Mouse (Mus musculus): ENCODE measurements at regions not wholly inside any gene's neighbourhood (a gene's known extent, or its start where the extent isn't known, plus 50 kb on each side); places are given as distances from the start of the nearest gene placed in this dataset.
A peak's percentile ranks its signal among the peaks of the same experiment; 100 is the strongest.

DNA sequence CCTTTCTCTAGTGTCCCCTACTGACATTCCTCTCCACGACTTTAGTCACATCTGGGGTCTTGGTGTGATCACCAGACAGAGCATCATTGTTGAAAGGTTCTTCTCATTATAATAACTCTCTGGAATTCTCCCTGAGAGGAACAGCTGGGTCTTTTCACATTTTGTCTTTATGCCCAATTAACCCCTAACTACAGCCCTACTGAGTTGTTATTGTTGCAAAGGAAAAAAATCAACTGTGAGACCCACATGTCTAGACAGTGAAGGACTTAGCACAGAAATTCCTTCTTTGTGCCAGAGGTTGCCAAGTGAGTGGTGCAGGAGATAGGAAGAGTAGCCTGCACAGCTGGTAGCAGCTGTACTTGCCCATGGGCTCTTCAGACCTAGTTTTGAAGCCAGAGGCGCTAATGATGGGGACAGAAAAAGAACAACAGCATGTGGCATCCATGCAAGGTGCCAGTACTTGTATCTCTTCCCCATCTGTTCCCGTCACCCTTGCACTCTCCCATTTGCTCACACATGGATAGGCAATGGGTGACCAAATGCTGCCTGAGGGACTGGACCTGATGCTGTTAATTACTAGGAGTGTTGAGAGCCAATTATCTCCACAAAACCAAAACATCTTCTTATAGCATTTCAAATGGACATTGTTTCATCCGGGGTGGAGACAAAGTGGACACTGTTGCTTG, 189.1 kb downstream of the Olfm4 start:
- H3K4me1 ChIP-seq: no peaks in the 10 kb centered on the region
- no peak overlapping the region for H3K4me3 ChIP-seq
- ATAC-seq (ENCODE audit: insufficient number of reproducible peaks, insufficient read depth, low FRiP score, low TSS enrichment, low read depth): no peak
- H3K36me3 ChIP-seq: no peaks in the 10 kb centered on the region
- H3K9ac ChIP-seq: no peak overlapping the region
- H3K27ac ChIP-seq: no peak overlapping the region
- 33% methylated on average over 4 of the region's 4 CpGs for WGBS
- no peak overlapping the region for H3K4me2 ChIP-seq
- H3K9me3 ChIP-seq: no peaks in the 10 kb centered on the region
- H3K27me3 ChIP-seq: no peaks in the 10 kb centered on the region

- Histone ChIP-seq H3K4me1 (no peaks in the 10 kb centered on the region), H3K4me2 (no peak overlapping the region), H3K9ac (no peak overlapping the region), H3K4me3 (no peak overlapping the region), H3K36me3 (no peaks in the 10 kb centered on the region), H3K27ac (no peak overlapping the region), H3K9me3 (no peaks in the 10 kb centered on the region), H3K27me3 (no peaks in the 10 kb centered on the region)
- 55% methylated on average over 6 of the region's 6 CpGs for WGBS
- ATAC-seq (ENCODE audit: insufficient number of reproducible peaks, insufficient read depth, low FRiP score, low TSS enrichment, low read depth): no peak
Measured at GRCm38 (mm10) chr14:80176464-80176863, 192.6 kb downstream of the Olfm4 start.

DNA sequence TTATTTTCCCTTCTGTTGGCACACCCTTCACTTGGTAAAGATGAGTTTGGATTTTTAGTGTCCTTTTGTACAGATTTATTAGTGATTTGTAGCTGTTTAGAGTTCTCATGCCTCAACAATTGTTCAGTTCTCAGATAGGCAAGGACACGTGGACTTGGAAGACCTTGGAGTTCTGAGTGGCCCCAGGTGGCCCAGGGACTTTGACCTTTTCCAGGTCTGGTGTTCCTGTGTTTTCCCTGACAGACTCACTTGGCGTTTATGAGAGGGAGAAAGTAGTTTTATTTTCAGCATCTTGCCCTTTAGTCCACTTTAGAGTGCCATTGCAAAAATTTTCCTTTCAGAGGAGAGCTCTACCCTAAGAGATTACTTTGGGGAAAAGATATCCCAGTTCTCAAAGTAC, 211.2 kb downstream of the Olfm4 start:
- Histone ChIP-seq H3K4me1 (no peaks in the 10 kb centered on the region), H3K27me3 (no peaks in the 10 kb centered on the region), H3K9ac (no peak overlapping the region), H3K27ac (no peak overlapping the region), H3K9me3 (no peaks in the 10 kb centered on the region), H3K4me3 (no peak overlapping the region), H3K4me2 (no peak overlapping the region), H3K36me3 (no peaks in the 10 kb centered on the region)
- ATAC-seq (ENCODE audit: insufficient number of reproducible peaks, insufficient read depth, low FRiP score, low TSS enrichment, low read depth): no peak
- 53% methylated on average over 2 of the region's 2 CpGs for WGBS

DNA sequence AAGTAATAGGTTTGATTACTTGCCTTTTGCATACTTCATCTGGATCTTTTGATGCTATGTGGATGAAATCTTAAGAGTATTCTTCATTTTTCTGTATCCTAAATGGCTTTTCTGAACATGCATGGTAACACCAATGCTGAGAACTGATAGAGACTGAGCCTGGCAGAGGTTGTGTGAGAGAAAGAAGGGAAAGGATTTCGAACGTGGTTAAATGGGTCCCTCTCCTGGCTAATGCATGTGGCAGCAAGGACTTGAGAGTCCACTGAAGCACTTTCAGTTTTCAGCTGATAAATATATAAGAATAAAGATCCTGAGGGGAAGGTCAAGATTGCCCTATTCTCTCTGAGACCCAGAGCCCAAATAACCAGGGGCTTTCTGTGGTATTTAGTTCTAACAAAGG, 229.0 kb downstream of the Olfm4 start:
- Histone ChIP-seq H3K9ac (no peak overlapping the region), H3K4me1 (no peaks in the 10 kb centered on the region), H3K27ac (no peak overlapping the region), H3K9me3 (no peaks in the 10 kb centered on the region), H3K27me3 (no peaks in the 10 kb centered on the region), H3K36me3 (no peaks in the 10 kb centered on the region), H3K4me3 (no peak overlapping the region), H3K4me2 (no peak overlapping the region)
- no peak for ATAC-seq (ENCODE audit: insufficient number of reproducible peaks, insufficient read depth, low FRiP score, low TSS enrichment, low read depth)
- 43% methylated on average over 2 of the region's 2 CpGs for WGBS

GRCm38 (mm10) chr14:80213666-80214065, 229.8 kb downstream of the Olfm4 start:
- no peak overlapping the region for H3K4me2 ChIP-seq
- WGBS: 76% methylated on average over 9 of the region's 9 CpGs
- no peak overlapping the region for H3K4me3 ChIP-seq
- H3K9ac ChIP-seq: no peak overlapping the region
- no peak for ATAC-seq (ENCODE audit: insufficient number of reproducible peaks, insufficient read depth, low FRiP score, low TSS enrichment, low read depth)
- no peaks in the 10 kb centered on the region for H3K27me3 ChIP-seq
- H3K9me3 ChIP-seq: no peaks in the 10 kb centered on the region
- H3K36me3 ChIP-seq: no peaks in the 10 kb centered on the region
- H3K4me1 ChIP-seq: no peaks in the 10 kb centered on the region
- no peak overlapping the region for H3K27ac ChIP-seq

GRCm38 (mm10) chr14:80215960-80216552, 232.2 kb downstream of the Olfm4 start:
- no peaks in the 10 kb centered on the region for H3K9me3 ChIP-seq
- no peak overlapping the region for H3K4me2 ChIP-seq
- H3K36me3 ChIP-seq: no peaks in the 10 kb centered on the region
- WGBS: 12% methylated on average over 6 of the region's 6 CpGs
- H3K9ac ChIP-seq: no peak overlapping the region
- no peak overlapping the region for H3K4me3 ChIP-seq
- peak; percentile 67; the same call in 1 of the 2 replicates for ATAC-seq (ENCODE audit: insufficient number of reproducible peaks, insufficient read depth, low FRiP score, low TSS enrichment, low read depth)
- no peak overlapping the region for H3K27ac ChIP-seq
- no peaks in the 10 kb centered on the region for H3K4me1 ChIP-seq
- H3K27me3 ChIP-seq: no peaks in the 10 kb centered on the region

- Histone ChIP-seq H3K4me3 (no peak overlapping the region), H3K4me2 (no peak overlapping the region), H3K9ac (no peak overlapping the region), H3K9me3 (no peaks in the 10 kb centered on the region), H3K36me3 (no peaks in the 10 kb centered on the region), H3K27me3 (no peaks in the 10 kb centered on the region), H3K27ac (no peak overlapping the region), H3K4me1 (no peaks in the 10 kb centered on the region)
- 77% methylated on average over 3 of the region's 3 CpGs for WGBS
- no peak for ATAC-seq (ENCODE audit: insufficient number of reproducible peaks, insufficient read depth, low FRiP score, low TSS enrichment, low read depth)
Measured at GRCm38 (mm10) chr14:80232066-80232465, 248.2 kb downstream of the Olfm4 start.

DNA sequence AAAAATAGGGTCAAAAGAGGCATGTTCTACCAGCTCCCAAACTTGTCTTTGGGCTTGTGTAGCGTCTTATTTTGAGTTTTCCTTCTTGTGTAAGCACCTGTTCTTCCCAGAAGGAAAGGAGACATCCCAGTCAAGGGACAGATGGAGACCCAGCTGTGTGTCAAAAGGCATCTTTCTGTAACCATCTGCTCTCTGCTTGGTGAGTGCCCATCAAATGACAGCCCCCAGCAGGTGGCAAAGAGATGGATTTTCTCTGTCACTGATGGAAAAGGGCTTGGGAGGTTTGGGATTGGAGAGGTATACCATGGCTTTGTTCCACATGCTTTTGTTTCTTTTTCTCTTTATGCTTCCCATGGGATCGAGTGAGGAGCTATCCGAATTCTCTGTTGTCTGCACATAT, 249.1 kb downstream of the Olfm4 start:
- Histone ChIP-seq H3K9ac (no peak overlapping the region), H3K36me3 (no peaks in the 10 kb centered on the region), H3K27me3 (no peaks in the 10 kb centered on the region), H3K9me3 (no peaks in the 10 kb centered on the region), H3K4me2 (no peak overlapping the region), H3K4me1 (no peaks in the 10 kb centered on the region), H3K4me3 (no peak overlapping the region), H3K27ac (no peak overlapping the region)
- 83% methylated on average over 3 of the region's 3 CpGs for WGBS
- no peak for ATAC-seq (ENCODE audit: insufficient number of reproducible peaks, insufficient read depth, low FRiP score, low TSS enrichment, low read depth)

GRCm38 (mm10) chr14:80237136-80237535, 253.3 kb downstream of the Olfm4 start:
- no peak overlapping the region for H3K9ac ChIP-seq
- no peak overlapping the region for H3K4me2 ChIP-seq
- H3K36me3 ChIP-seq: no peaks in the 10 kb centered on the region
- H3K4me1 ChIP-seq: no peaks in the 10 kb centered on the region
- no peaks in the 10 kb centered on the region for H3K9me3 ChIP-seq
- no peak overlapping the region for H3K4me3 ChIP-seq
- ATAC-seq (ENCODE audit: insufficient number of reproducible peaks, insufficient read depth, low FRiP score, low TSS enrichment, low read depth): no peak
- no peak overlapping the region for H3K27ac ChIP-seq
- H3K27me3 ChIP-seq: no peaks in the 10 kb centered on the region

GRCm38 (mm10) chr14:80237552-80237951, 253.7 kb downstream of the Olfm4 start:
- H3K4me1 ChIP-seq: no peaks in the 10 kb centered on the region
- H3K36me3 ChIP-seq: no peaks in the 10 kb centered on the region
- no peak for ATAC-seq (ENCODE audit: insufficient number of reproducible peaks, insufficient read depth, low FRiP score, low TSS enrichment, low read depth)
- no peak overlapping the region for H3K9ac ChIP-seq
- no peak overlapping the region for H3K27ac ChIP-seq
- H3K27me3 ChIP-seq: no peaks in the 10 kb centered on the region
- no peaks in the 10 kb centered on the region for H3K9me3 ChIP-seq
- WGBS: 81% methylated on average over 2 of the region's 2 CpGs
- H3K4me2 ChIP-seq: no peak overlapping the region
- H3K4me3 ChIP-seq: no peak overlapping the region

DNA sequence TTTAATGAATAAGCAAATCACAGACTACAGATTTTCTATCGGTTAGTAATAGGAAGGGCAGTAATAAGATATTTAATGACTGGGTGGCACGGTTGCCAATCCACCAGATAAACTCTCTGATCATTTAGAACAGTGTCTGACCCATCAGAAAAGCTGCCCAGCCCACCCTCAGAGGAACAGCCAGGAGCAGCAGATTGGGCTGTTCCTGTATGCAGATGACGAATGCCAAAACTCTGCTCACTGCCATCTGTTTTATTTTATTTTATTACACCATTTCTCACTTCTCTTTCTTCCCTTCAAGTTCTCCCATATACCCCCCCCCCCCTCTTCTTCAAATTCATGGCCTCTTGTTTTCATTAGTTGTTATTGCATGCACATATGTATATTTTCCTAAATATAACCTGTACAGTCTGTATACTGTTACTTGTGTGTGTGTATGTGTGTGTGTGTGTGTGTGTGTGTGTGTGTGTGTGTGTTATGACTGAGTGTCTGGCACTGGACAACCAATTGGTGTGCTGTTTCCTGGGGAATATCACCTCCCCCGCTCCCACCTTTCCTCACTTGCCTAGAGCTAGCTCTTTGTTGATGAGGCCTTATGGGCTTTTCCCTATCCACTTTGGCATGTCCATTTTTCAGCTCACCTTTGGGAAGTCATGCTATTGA, 260.9 kb downstream of the Olfm4 start:
- H3K36me3 ChIP-seq: no peaks in the 10 kb centered on the region
- H3K9me3 ChIP-seq: no peaks in the 10 kb centered on the region
- H3K4me1 ChIP-seq: no peaks in the 10 kb centered on the region
- no peaks in the 10 kb centered on the region for H3K27me3 ChIP-seq
- no peak overlapping the region for H3K27ac ChIP-seq
- H3K4me2 ChIP-seq: no peak overlapping the region
- no peak overlapping the region for H3K4me3 ChIP-seq
- no peak overlapping the region for H3K9ac ChIP-seq
- ATAC-seq (ENCODE audit: insufficient number of reproducible peaks, insufficient read depth, low FRiP score, low TSS enrichment, low read depth): no peak
- 74% methylated on average over 4 of the region's 4 CpGs for WGBS

GRCm38 (mm10) chr14:80247575-80247974, 263.7 kb downstream of the Olfm4 start:
- H3K4me1 ChIP-seq: no peaks in the 10 kb centered on the region
- H3K36me3 ChIP-seq: no peaks in the 10 kb centered on the region
- 90% methylated on average over 2 of the region's 2 CpGs for WGBS
- no peak overlapping the region for H3K4me2 ChIP-seq
- H3K27me3 ChIP-seq: no peaks in the 10 kb centered on the region
- no peak overlapping the region for H3K9ac ChIP-seq
- no peak overlapping the region for H3K27ac ChIP-seq
- no peaks in the 10 kb centered on the region for H3K9me3 ChIP-seq
- no peak overlapping the region for H3K4me3 ChIP-seq
- ATAC-seq (ENCODE audit: insufficient number of reproducible peaks, insufficient read depth, low FRiP score, low TSS enrichment, low read depth): no peak
